Mouse (Mus musculus): ENCODE data around the gene Tex14.
"Not testable (repeated sequence)": the region's sequence is repeated elsewhere in the genome, so short reads cannot be mapped to it uniquely, and the experiment has no call there.

Gene Tex14

GRCm38 (mm10) chr11:87479172-87479571 is 74.3 kb downstream of the Tex14 start:
- DNase-seq, result not testable (repeated sequence)

GRCm38 (mm10) chr11:87483796-87484326 is 79.0 kb downstream of the Tex14 start:
- no peak for DNase-seq

- DNase-seq, result no peak
Observed at GRCm38 (mm10) chr11:87488948-87489347, 84.1 kb downstream of the Tex14 start.

DNA sequence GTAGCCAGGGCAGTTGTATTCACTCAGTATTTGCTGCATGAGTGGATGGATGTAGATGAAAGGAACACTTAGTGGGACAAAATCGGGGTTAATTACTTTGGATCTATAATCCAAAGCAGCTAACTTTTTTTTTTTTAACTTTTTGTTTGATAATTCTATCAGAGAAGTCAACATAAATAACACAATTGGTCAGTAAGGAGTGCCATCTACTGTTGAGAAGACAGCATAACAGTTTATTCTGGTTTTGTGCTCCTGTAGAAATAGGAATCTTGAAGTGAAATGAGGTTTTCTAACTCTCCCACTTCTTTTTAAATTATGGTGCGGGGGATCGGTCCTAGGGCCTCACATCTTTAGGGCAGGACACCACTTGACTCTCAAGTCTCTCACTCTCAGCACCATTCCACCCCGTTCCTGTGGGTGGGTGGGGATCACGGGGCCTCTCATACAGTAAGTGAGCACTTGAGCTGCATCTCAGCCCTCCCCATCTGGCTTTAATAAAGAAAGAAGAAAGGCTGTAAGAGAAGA is 99.9 kb downstream of the Tex14 start:
- no peak for DNase-seq

DNA sequence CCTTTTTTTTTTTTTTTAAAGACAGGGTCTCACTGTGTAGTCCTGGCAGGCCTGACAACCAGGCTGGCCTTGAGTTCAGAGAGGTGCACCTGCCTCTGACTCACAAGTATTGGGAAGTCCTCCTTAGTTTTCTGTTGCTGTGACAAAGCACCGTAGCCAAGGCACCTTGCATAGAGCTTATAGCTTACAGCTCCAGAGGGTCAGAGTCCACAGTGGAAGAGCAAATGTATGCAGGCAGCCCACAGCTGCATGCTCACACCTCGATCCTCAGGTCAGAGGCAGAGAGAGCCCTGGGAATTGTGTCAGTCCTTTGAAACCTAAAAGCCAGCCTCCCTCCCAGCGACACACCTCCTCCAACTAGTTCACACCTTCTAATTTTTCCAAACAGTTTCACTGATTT is 101.6 kb downstream of the Tex14 start:
- no peak for DNase-seq

DNA sequence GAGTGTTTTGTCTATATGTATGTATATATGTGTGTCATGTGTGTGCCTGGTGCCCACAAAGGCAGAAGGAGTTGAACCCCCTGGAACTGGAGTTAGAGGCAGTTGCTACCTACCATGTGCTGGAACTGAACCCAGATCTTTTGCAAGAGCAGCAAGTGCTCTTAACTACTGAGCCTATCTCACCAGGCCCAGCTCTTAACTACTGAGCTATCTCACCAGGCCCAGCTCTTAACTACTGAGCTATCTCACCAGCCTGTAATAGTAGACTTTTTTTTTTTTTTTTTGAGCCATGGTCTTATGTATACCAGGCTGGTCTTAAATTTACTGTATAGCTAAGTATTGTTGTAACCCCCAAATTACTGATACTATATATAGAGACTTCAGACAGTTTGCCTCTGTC is 102.2 kb downstream of the Tex14 start:
- no peak for DNase-seq

DNA sequence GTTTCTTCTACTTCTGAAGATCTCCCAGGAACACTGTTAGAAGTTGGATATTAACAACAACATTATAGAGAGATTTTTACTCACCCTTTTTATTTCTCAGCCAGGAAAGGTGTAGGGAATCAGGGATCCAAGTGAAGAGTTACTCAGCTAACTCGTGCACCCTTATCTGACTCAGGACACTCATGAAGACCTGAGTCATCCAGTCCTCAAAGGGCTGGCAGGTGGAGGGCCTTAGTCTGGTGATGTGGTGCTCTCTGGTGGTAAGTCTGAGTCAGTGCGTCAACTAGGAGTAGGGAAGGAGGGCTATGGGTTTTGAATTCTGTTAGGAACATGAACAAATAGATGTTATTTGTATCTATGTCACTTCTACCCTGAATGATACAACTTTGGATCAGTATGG is 114.4 kb downstream of the Tex14 start:
- DNase-seq, result peak; percentile 30 to 49

GRCm38 (mm10) chr11:87523466-87523865 is 118.6 kb downstream of the Tex14 start:
- DNase-seq, result no peak

- DNase-seq, result no peak
Observed at GRCm38 (mm10) chr11:87523967-87524366, 119.1 kb downstream of the Tex14 start.

DNA sequence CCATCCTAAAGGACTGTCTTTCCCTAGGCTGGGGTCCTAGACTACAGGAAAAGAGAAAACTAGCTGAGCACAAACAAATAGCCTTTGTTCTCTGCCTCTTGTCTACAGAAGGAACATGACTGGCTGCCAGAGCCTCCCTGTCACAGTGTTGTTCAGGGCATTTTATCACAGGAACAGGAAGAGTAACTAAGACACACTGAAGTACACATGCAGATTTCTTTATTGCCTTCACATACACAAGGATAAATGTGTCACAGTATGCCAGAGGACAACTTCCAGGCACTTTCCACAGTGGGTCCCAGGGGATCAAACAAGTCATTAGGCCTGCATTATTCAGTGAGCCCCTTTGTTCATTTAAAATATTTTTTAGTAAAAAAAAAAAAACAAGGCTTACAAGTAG is 119.9 kb downstream of the Tex14 start:
- DNase-seq, result no peak

- no peak for DNase-seq
Observed at GRCm38 (mm10) chr11:87527364-87527763, 122.5 kb downstream of the Tex14 start.

GRCm38 (mm10) chr11:87527990-87528389 is 123.1 kb downstream of the Tex14 start:
- DNase-seq, result no peak

DNA sequence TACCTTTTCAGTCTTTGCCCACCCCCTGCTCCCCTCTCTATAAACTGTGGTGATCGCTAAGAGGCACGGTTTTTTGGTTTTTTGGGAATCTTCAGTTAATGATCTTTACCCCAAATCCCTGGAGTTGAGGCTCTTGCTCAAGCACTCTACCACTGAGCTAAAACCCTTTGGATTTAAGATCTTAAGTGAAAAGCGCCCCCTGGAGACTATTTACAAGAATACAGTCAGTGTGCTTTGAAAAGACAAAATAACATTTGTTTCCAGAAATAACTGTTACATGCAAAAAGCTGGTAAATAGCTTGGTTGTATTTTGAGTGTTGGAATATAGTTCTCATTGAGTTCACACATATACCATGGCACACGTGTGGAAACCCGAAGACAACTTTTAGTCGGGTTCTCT is 126.8 kb downstream of the Tex14 start:
- DNase-seq, result no peak

DNA sequence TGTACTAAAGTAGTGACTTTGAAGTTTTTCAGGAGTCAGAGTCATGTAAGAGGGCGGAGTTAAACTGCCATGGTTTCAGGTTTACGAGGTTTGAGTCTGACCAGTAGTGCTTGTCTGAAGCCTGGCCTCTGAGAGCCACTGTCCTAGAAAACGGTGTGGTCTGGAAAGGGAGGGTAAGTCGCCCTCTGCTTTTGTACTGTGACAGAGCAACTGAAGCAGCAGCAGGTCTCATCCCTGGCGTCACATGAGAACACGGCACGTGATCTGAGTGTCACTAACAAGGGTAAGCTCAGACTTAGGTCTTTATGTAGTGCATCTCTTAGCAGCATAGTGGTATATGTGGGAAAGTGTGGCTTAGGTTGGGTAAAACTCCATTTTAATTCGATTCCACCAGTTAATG is 137.4 kb downstream of the Tex14 start:
- DNase-seq, result no peak

- no peak for DNase-seq
Observed at GRCm38 (mm10) chr11:87542906-87543305, 138.0 kb downstream of the Tex14 start.

GRCm38 (mm10) chr11:87553342-87553741 is 148.5 kb downstream of the Tex14 start:
- DNase-seq, result no peak

DNA sequence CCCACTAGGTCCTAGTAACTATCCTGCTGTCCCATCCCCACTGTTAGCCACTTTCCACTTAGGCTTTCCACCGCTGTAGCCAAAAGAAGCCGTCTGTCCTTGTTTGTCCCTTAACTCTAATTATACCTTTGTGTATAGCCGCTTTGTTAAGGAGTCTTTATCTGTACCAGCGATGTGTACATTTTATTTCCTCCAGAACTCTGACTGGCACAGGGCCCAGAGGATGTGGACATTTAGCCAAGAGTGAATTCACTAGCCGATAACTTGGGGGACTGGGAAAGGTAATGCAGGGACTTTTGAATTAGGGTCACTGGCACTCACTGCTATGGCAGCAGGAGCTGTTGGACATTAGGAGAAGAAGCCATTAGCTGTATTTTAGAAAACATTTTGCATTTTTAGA is 149.5 kb downstream of the Tex14 start:
- no peak for DNase-seq

GRCm38 (mm10) chr11:87555106-87555703 is 150.3 kb downstream of the Tex14 start:
- no peak for DNase-seq

DNA sequence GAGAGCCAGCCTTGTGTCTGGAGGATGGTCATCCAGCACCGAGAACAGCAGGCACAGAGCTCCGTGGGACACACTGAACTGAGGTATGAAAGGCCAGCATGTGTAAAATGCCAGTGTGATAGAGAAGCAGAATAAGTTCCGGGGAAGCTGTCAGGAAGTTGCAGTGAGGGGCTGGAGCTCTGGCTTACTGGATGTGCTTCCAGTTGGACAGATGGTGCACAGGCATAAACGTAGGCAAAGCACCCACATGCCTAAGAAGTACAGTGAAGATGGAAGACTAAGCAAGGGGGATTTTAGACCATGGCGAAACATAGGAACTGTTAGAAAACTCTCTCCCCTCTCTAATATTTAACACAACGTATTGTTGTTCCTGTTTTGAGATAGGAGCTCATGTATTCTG is 156.3 kb downstream of the Tex14 start:
- no peak for DNase-seq

DNA sequence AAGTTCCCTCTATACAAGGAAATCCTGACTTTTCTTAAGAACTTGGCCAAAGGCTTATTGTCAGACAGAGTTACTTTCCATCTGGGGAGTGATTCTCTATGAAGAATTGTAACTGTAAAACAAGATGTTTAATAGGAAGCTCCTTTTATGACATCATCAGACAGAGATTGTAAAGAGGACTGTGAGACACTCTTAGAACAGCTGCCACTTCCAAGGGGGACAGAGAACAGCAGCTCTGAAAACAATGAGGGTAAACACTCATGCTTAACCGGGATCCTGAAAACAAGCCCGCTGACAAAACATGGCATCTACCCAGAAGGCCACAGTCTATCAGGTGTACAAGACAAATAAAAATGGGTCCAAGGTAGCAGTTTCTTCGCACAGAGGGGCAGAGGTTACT is 161.6 kb downstream of the Tex14 start, which contains the start of gene Gm11492:
Gm11492 (plus strand) TSS at position 153 of the 400 bp plus-strand sequence.
- no peak for DNase-seq

- no peak for DNase-seq
Observed at GRCm38 (mm10) chr11:87568255-87568953, 163.5 kb downstream of the Tex14 start, which contains the start of gene Sept4. Sept4 (plus strand) TSS chr11:87568903.

DNA sequence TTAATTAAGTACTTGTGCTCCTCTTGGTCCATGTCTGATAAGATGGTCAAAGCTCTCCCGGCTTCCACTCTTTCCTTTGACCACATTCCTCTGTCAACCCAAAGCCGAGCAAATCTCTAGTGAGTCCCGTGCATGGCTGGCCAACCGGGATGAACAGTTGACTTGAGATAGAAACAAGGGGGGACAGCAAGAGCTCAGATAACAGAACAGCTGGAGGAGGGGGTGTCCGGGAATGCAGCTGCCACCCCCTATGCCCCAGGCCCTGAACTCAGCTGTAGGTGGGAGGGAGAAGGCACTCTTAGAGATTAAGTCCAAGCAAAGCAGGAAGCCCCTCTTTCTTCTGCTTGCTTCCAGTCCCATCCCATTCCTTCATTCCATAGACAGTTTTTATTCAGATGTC is 165.9 kb downstream of the Tex14 start:
- DNase-seq, result no peak

DNA sequence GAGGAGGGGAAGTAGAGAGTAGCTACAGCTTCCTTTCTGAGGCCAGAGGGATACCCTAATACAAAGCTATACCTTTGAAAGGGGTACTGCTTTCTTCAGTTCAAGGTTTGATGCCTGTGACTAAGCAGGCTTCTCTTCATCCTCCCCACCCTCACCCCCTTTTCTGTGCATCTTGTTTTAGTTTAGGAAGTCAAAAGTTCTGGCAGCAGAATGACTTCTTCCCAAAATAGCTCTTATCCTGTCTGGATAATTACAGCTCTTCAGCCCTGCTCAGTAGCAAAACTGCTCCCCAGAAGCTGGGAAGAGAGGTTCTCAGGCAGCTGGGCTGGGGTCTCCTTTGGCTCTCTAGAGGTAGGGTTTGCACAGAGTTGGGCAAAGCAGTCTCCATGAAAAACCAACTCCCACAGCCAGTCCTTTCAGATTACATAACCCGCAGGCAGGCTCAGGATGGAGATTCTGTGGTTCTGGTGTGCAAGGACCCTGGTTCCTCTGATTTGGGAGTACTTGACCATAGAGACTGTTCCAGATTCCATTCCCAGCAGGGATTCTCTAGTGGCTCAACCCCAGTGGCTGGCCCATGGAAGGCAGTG is 166.6 kb downstream of the Tex14 start:
- DNase-seq, result no peak

DNA sequence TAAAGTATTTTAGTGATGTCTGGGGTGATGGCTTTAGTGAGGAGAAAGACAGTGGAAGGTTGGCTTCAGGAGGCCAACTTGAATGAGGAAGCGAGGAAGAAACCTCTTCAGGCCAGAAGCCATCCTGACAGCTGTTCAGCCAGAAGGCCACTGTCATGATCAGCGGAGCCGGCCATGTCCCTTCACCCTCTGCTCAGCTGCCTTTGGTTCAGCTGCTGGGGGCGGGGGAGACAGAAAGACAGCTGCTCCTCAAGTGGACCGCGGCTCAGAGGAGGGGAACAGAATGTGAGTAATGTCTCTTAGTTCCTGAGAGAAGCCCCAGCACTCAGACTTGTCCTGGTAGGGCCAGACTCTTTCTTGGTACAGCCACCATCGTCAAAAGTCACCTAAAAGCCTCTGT is 168.9 kb downstream of the Tex14 start:
- DNase-seq, result no peak
